Mouse (Mus musculus): Measurements from ENCODE around the gene Sys1. TPM values are rescaled to one million over a fixed set of nuclear protein-coding genes. Genes with fewer than 3 reads are reported as not detected.

The Sys1 gene
- 194 and 206 TPM in 2 replicates for total RNA-seq (2014; rRNA removed)
- 103 and 108 TPM in 2 replicates for polyA plus RNA-seq (2015; fragmentation: Nextera tagmentation; extraction: Ambion mirVana)

DNA sequence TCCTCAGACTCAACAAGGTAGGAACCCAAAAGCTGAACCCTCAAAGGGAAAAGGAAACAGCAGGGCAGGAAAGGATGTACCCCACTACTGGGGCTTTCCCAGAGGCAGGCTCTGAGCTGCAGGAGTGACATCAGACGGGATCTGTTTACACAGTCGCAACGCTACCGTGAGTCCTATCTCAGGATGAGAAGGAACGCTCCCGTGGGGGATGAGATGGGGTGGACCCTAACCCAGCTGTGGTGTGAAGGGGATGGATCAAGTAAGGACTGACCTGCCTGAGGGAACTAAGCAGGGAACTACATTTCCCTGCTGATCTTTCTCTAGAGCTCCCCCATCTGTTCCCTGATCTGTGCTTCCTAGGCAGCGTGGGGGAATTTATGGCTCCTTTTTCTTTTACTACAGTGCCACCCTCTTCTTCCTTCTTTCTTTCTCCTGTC, at the start of gene Sys1:
Gene Sys1 (plus strand): TSS at position 101 of the 437 bp plus-strand sequence.
- Histone ChIP-seq H3K27ac (ENCODE audit: low read depth, low read length) (no peak within 1 kb of the TSS), H3K36me3 (ENCODE audit: insufficient read depth, low read length) (no peaks in the 10 kb centered on the region), H3K27me3 (ENCODE audit: insufficient read depth, low read length) (no peaks in the 10 kb centered on the region), H3K9me3 (ENCODE audit: low read length) (no peaks in the 10 kb centered on the region), H3K4me1 (ENCODE audit: insufficient read depth, low read length) (0 out of 2 replicates have a peak, but pooled peaks cover 1% of the 10 kb centered on the region), H3K4me2 (ENCODE audit: low read depth, low read length, poor library complexity, severe bottlenecking) (peak within 1 kb of the TSS; percentile 35), H3K4me3 (ENCODE audit: low read depth, low read length) (no peak within 1 kb of the TSS; the same call in 1 of the 2 replicates), H3K9ac (replicated peaks; ENCODE audit: low read length, poor library complexity, severe bottlenecking) (no peak within 1 kb of the TSS; the same call in 1 of the 2 replicates)
- WGBS, result 4% methylated on average over 7 of the region's 7 CpGs
- peak; percentile 47 for TF ChIP-seq CTCF (IDR thresholded peaks at IDR 0.05)
- DNase-seq (ENCODE audit: low spot score), result no peak
- ATAC-seq (ENCODE audit: low FRiP score), result no peak

DNA sequence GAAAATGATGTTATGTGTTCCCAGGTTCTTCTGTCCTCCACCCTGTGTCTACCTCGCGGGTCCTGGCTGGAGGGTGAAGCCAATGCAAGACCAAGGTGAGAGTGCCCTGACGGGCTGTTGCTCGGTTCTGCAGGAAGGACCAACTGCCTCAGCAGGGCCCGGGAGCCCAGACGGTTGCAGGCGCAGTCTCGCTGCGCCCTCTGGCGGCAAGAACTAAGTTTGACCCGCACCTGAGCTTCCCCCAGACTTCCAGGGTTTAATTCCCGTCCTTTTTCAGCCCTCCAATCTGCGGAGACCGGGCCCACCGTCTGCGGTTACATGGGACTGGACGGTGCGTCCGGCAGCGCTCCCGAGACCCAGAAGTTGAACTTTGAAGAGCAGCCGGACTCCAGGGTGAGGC, 49.1 kb upstream of the Sys1 start:
- Histone ChIP-seq H3K36me3 (ENCODE audit: insufficient read depth, low read length) (no peaks in the 10 kb centered on the region), H3K9ac (replicated peaks; ENCODE audit: low read length, poor library complexity, severe bottlenecking) (no peak overlapping the region), H3K27me3 (ENCODE audit: insufficient read depth, low read length) (peaks cover 65% of the 10 kb centered on the region), H3K4me2 (ENCODE audit: low read depth, low read length, poor library complexity, severe bottlenecking) (no peak overlapping the region), H3K4me3 (ENCODE audit: low read depth, low read length) (no peak overlapping the region), H3K27ac (ENCODE audit: low read depth, low read length) (no peak overlapping the region), H3K9me3 (ENCODE audit: low read length) (no peaks in the 10 kb centered on the region), H3K4me1 (ENCODE audit: insufficient read depth, low read length) (no peaks in the 10 kb centered on the region; the same call in 1 of the 2 replicates)
- TF ChIP-seq CTCF (IDR thresholded peaks at IDR 0.05), result peak; percentile 89
- DNase-seq (ENCODE audit: low spot score) (peak; percentile 76), ATAC-seq (ENCODE audit: low FRiP score) (no peak)
- 1% methylated on average over 22 of the region's 22 CpGs for WGBS

DNA sequence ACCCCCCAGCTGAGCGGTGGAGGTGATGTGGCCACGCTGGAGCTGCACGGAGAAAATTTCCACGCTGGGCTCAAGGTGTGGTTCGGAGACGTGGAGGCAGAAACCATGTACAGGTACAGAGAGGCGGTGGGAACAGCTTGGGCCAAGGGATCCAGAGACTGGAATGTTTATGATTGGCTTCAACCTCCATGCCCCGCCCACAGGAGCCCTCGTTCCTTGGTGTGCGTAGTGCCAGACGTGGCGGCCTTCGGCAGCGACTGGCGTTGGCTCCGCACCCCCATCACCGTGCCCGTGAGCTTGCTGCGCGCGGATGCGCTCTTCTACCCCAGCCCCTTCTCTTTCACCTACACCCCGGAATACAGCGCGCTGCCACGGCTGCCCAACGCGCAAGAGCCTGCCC, 42.6 kb upstream of the Sys1 start:
- Histone ChIP-seq H3K4me1 (ENCODE audit: insufficient read depth, low read length) (no peaks in the 10 kb centered on the region), H3K27ac (ENCODE audit: low read depth, low read length) (no peak overlapping the region), H3K27me3 (ENCODE audit: insufficient read depth, low read length) (peaks cover 16% of the 10 kb centered on the region), H3K4me2 (ENCODE audit: low read depth, low read length, poor library complexity, severe bottlenecking) (peak overlapping the region; percentile 37), H3K9me3 (ENCODE audit: low read length) (no peaks in the 10 kb centered on the region), H3K9ac (replicated peaks; ENCODE audit: low read length, poor library complexity, severe bottlenecking) (no peak overlapping the region), H3K4me3 (ENCODE audit: low read depth, low read length) (0 out of 2 replicates have a peak overlapping the region, but pooled peaks have one; percentile 9), H3K36me3 (ENCODE audit: insufficient read depth, low read length) (no peaks in the 10 kb centered on the region)
- WGBS, result 22% methylated on average over 28 of the region's 28 CpGs
- no peak for DNase-seq (ENCODE audit: low spot score)
- ATAC-seq (ENCODE audit: low FRiP score), result no peak
- TF ChIP-seq CTCF (IDR thresholded peaks at IDR 0.05), result no peak

DNA sequence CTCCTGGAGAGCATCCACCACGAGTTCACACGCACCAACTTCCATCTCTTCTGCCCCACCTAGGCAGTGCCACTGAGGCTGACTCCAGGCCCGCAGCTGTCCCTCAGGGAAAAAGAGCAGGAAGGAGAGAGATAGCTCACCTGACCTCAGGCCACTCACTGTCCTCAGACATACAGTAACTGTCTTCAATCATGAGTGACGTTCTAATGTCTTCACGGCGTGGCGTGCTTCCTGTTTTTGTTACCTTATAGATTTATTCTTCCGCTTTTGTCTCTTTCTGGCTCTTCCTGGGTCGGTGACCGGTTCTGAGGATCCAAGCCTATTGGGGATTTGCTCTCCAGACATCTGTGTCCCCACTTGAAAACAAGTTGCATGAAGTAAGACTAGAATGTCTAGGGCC, 42.2 kb upstream of the Sys1 start:
- Histone ChIP-seq H3K9me3 (ENCODE audit: low read length) (no peaks in the 10 kb centered on the region), H3K27me3 (ENCODE audit: insufficient read depth, low read length) (peaks cover 12% of the 10 kb centered on the region), H3K9ac (replicated peaks; ENCODE audit: low read length, poor library complexity, severe bottlenecking) (no peak overlapping the region), H3K4me1 (ENCODE audit: insufficient read depth, low read length) (no peaks in the 10 kb centered on the region), H3K4me2 (ENCODE audit: low read depth, low read length, poor library complexity, severe bottlenecking) (peak overlapping the region; percentile 37), H3K27ac (ENCODE audit: low read depth, low read length) (no peak overlapping the region), H3K36me3 (ENCODE audit: insufficient read depth, low read length) (no peaks in the 10 kb centered on the region), H3K4me3 (ENCODE audit: low read depth, low read length) (0 out of 2 replicates have a peak overlapping the region, but pooled peaks have one; percentile 9)
- TF ChIP-seq CTCF (IDR thresholded peaks at IDR 0.05), result no peak
- DNase-seq (ENCODE audit: low spot score), result no peak
- no peak for ATAC-seq (ENCODE audit: low FRiP score)
- 87% methylated on average over 10 of the region's 10 CpGs for WGBS

DNA sequence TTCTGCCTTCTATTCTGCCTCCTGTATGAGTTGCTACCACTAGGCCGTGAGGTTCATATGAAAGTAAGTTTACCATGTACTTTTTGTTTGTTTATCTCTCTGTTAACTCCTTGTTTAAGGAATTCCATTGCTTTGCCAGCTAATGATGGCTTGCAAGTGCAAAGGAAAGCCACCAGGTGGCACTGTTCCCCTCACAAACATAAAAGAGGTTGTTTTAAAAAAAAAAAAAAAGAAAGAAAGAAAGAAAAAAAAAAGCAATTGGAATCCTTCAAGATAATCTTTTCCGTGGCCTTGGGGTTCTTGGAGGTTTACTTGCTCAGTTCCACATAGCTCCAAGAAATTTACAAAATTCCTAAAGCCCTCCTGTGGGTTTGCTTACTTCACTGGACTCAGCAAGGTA, 39.6 kb upstream of the Sys1 start:
- Histone ChIP-seq H3K9ac (replicated peaks; ENCODE audit: low read length, poor library complexity, severe bottlenecking) (no peak overlapping the region), H3K4me2 (ENCODE audit: low read depth, low read length, poor library complexity, severe bottlenecking) (no peak overlapping the region), H3K4me1 (ENCODE audit: insufficient read depth, low read length) (no peaks in the 10 kb centered on the region), H3K27ac (ENCODE audit: low read depth, low read length) (no peak overlapping the region), H3K36me3 (ENCODE audit: insufficient read depth, low read length) (no peaks in the 10 kb centered on the region), H3K27me3 (ENCODE audit: insufficient read depth, low read length) (peaks cover 6% of the 10 kb centered on the region; the same call in 1 of the 2 replicates), H3K9me3 (ENCODE audit: low read length) (no peaks in the 10 kb centered on the region), H3K4me3 (ENCODE audit: low read depth, low read length) (no peak overlapping the region)
- no peak for ATAC-seq (ENCODE audit: low FRiP score)
- peak; percentile 87 for TF ChIP-seq CTCF (IDR thresholded peaks at IDR 0.05)
- 0% methylated on average over 2 of the region's 2 CpGs for WGBS
- peak; percentile 60 for DNase-seq (ENCODE audit: low spot score)

DNA sequence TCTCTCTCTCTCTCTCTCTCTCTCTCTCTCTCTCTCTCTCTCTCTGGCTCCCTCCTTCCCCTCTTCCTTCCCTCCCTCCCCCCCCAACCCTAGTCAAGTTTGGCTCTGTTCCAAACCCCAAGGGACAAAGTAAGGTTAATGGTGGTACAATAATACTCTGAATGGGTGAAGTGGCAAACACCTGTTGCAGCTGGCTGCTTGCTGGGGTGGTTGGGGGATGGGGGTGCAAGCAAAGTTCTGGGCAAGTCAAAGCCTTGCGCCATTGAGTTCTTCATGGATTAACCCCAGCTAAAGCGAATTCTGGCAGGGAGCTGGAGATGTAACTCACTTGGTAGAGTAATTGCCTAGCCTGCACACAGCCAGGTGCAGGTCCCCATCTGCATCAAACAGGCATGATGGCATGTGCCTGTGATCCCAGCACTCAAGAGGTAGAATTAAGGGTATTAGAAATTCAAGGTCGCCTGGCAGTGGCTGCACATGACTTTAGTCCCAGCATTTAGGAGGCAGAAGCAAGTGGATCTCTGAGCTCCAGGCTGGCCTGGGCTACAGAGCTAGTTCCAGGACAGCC, 38.4 kb upstream of the Sys1 start:
- DNase-seq (ENCODE audit: low spot score) (no peak), ATAC-seq (ENCODE audit: low FRiP score) (no peak)
- Histone ChIP-seq H3K4me3 (ENCODE audit: low read depth, low read length) (no peak overlapping the region), H3K4me1 (ENCODE audit: insufficient read depth, low read length) (no peaks in the 10 kb centered on the region), H3K27me3 (ENCODE audit: insufficient read depth, low read length) (peaks cover 6% of the 10 kb centered on the region; the same call in 1 of the 2 replicates), H3K36me3 (ENCODE audit: insufficient read depth, low read length) (no peaks in the 10 kb centered on the region), H3K9me3 (ENCODE audit: low read length) (no peaks in the 10 kb centered on the region), H3K27ac (ENCODE audit: low read depth, low read length) (no peak overlapping the region), H3K9ac (replicated peaks; ENCODE audit: low read length, poor library complexity, severe bottlenecking) (no peak overlapping the region), H3K4me2 (ENCODE audit: low read depth, low read length, poor library complexity, severe bottlenecking) (no peak overlapping the region)
- 33% methylated on average over 3 of the region's 3 CpGs for WGBS
- no peak for TF ChIP-seq CTCF (IDR thresholded peaks at IDR 0.05)

All from midbrain, postnatal 0 days (tissue).